24 mouse cellular contexts compared by ENCODE assay signal in the genomic region with DNA sequence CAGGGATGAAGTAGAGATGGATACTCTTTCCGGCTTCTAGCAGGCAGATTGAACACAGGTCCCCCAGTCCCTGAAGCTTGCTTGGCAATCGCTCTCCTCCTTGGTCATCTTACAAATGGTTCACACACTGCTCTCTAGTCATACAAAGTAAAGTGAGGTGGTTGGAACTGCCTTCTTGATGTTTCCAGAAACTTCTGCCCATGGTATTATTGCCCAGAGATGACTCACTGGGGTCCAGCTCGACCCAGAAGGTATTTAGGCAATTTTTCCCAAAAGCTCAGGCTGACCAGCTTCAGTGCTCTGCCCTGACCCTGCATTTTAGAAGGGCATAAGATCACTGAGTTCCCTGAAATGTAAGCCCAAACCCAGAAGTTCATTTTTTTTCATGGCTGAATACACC.
A peak's percentile ranks its signal among the peaks of the same experiment; 100 is the strongest.
DNase-seq lines count a peak whose midpoint lies in the region; ATAC-seq and TF ChIP-seq lines count a peak whose summit lies in the region.
"Had no signal": no experiment of that assay in that cellular context is flagged by ENCODE, and none has a peak within 500 bp of the region (broad histone marks: within the 10 kb centered on the region; RNA-seq: fewer than 3 reads in every experiment).

No protein-coding gene starts in this region.

- no peaks in the 10 kb centered on the region for H3K36me3 ChIP-seq in liver, embryonic 11.5 days (ENCODE audit: control insufficient read depth, insufficient read depth, low read length)
- no peaks in the 10 kb centered on the region for H3K36me3 ChIP-seq in intestine, embryonic 16.5 days (ENCODE audit: control insufficient read depth, insufficient read depth, low read length)
- H3K36me3 ChIP-seq in liver, embryonic 13.5 days: no peaks in the 10 kb centered on the region
- H3K36me3 ChIP-seq in liver, postnatal 0 days (replicated peaks; ENCODE audit: insufficient read depth, low read length): no peaks in the 10 kb centered on the region
- H3K36me3 ChIP-seq: heart, embryonic 12.5 days; heart, embryonic 15.5 days had no signal

- WGBS in liver, embryonic 11.5 days: 91% methylated on average over 3 of the region's 3 CpGs
- 85% methylated on average over 3 of the region's 3 CpGs for WGBS in intestine, embryonic 16.5 days
- WGBS in liver, embryonic 13.5 days (ENCODE audit: insufficient replicate concordance): 68% methylated on average over 3 of the region's 3 CpGs
- WGBS in liver, postnatal 0 days (ENCODE audit: insufficient replicate concordance): 84% methylated on average over 3 of the region's 3 CpGs

- no peak overlapping the region for H3K9ac ChIP-seq in liver, embryonic 11.5 days (ENCODE audit: low read depth, low read length)
- no peak overlapping the region for H3K9ac ChIP-seq in intestine, embryonic 16.5 days (ENCODE audit: low read depth, low read length)
- H3K9ac ChIP-seq in liver, embryonic 13.5 days: no peak overlapping the region
- no peak overlapping the region for H3K9ac ChIP-seq in liver, postnatal 0 days (replicated peaks)
- H3K9ac ChIP-seq: forebrain, postnatal 0 days; heart, embryonic 12.5 days; heart, embryonic 15.5 days; hindbrain, embryonic 14.5 days had no signal

- no peak for TF ChIP-seq EP300 in liver, postnatal 0 days (IDR thresholded peaks at IDR 0.05; ENCODE audit: low read depth)

- no peak for ATAC-seq in liver, embryonic 11.5 days (replicated peaks; ENCODE audit: low FRiP score)
- ATAC-seq in intestine, embryonic 16.5 days: no peak
- no peak for ATAC-seq in liver, embryonic 13.5 days (ENCODE audit: low read depth)
- ATAC-seq in liver, postnatal 0 days: no peak
- ATAC-seq: CD4-positive, CD25-positive, alpha-beta regulatory T cell, adult 4 months; forebrain, embryonic 14.5 days; forebrain, postnatal 0 days; hindbrain, postnatal 0 days had no signal

- no peak overlapping the region for H3K4me2 ChIP-seq in liver, embryonic 11.5 days
- H3K4me2 ChIP-seq in intestine, embryonic 16.5 days (ENCODE audit: low read depth, low read length): no peak overlapping the region
- no peak overlapping the region for H3K4me2 ChIP-seq in liver, embryonic 13.5 days
- H3K4me2 ChIP-seq in liver, postnatal 0 days (ENCODE audit: low read depth, low read length): no peak overlapping the region
- H3K4me2 ChIP-seq: heart, embryonic 12.5 days; heart, embryonic 15.5 days; hindbrain, embryonic 14.5 days had no signal

- H3K9me3 ChIP-seq in liver, embryonic 11.5 days (ENCODE audit: control insufficient read depth, low read length): peaks cover 3% of the 10 kb centered on the region; the same call in 1 of the 2 replicates
- H3K9me3 ChIP-seq in intestine, embryonic 16.5 days (ENCODE audit: control insufficient read depth, low read length): no peaks in the 10 kb centered on the region
- H3K9me3 ChIP-seq in liver, embryonic 13.5 days (replicated peaks): no peaks in the 10 kb centered on the region
- no peaks in the 10 kb centered on the region for H3K9me3 ChIP-seq in liver, postnatal 0 days (ENCODE audit: low read length)
- H3K9me3 ChIP-seq: heart, embryonic 15.5 days had no signal

- no peaks in the 10 kb centered on the region; the same call in 1 of the 2 replicates for H3K4me1 ChIP-seq in liver, embryonic 11.5 days (replicated peaks; ENCODE audit: control insufficient read depth, insufficient read depth, low read length)
- peaks cover 7% of the 10 kb centered on the region; the same call in 1 of the 2 replicates for H3K4me1 ChIP-seq in intestine, embryonic 16.5 days (ENCODE audit: control insufficient read depth, insufficient read depth, low read length)
- H3K4me1 ChIP-seq in liver, embryonic 13.5 days (replicated peaks): peaks cover 10% of the 10 kb centered on the region
- H3K4me1 ChIP-seq in liver, postnatal 0 days (ENCODE audit: insufficient read depth): peaks cover 9% of the 10 kb centered on the region; the same call in 1 of the 2 replicates

- no peak overlapping the region for H3K4me3 ChIP-seq in liver, embryonic 11.5 days (ENCODE audit: low read depth, low read length)
- H3K4me3 ChIP-seq in intestine, embryonic 16.5 days (ENCODE audit: low read length): no peak overlapping the region
- no peak overlapping the region for H3K4me3 ChIP-seq in liver, embryonic 13.5 days (replicated peaks)
- H3K4me3 ChIP-seq in liver, postnatal 0 days (ENCODE audit: low read depth, low read length): no peak overlapping the region
- H3K4me3 ChIP-seq: gastrocnemius, adult 2 months; heart, embryonic 12.5 days; heart, embryonic 15.5 days had no signal

- no peaks in the 10 kb centered on the region for H3K27me3 ChIP-seq in liver, embryonic 11.5 days (replicated peaks; ENCODE audit: control insufficient read depth, insufficient read depth, low read length)
- H3K27me3 ChIP-seq in intestine, embryonic 16.5 days (replicated peaks; ENCODE audit: control insufficient read depth, insufficient read depth, low read length): no peaks in the 10 kb centered on the region
- H3K27me3 ChIP-seq in liver, embryonic 13.5 days: no peaks in the 10 kb centered on the region
- H3K27me3 ChIP-seq in liver, postnatal 0 days (ENCODE audit: insufficient read depth, low read length): no peaks in the 10 kb centered on the region
- H3K27me3 ChIP-seq: heart, embryonic 12.5 days; heart, embryonic 15.5 days had no signal

- H3K27ac ChIP-seq in liver, embryonic 11.5 days (ENCODE audit: low read depth, low read length): peak overlapping the region; percentile 59; the same call in 1 of the 2 replicates
- H3K27ac ChIP-seq in intestine, embryonic 16.5 days (ENCODE audit: low read length): peak overlapping the region; percentile 80
- peak overlapping the region; percentile 58 for H3K27ac ChIP-seq in liver, embryonic 13.5 days
- H3K27ac ChIP-seq in liver, postnatal 0 days (ENCODE audit: low read depth): peak overlapping the region; percentile 74
- H3K27ac ChIP-seq: gastrocnemius, adult 2 months; heart, embryonic 15.5 days; hindbrain, embryonic 14.5 days; hindbrain, postnatal 0 days had no signal

- no peak for TF ChIP-seq CTCF in liver, postnatal 0 days (IDR thresholded peaks at IDR 0.05; ENCODE audit: low read depth)

- no peak for DNase-seq in liver, embryonic 11.5 days (ENCODE audit: low spot score)
- DNase-seq in liver (no peak), adipocyte (ENCODE audit: low spot score) (no peak)
- DNase-seq in liver, embryonic 13.5 days: no peak
- no peak for DNase-seq in liver, postnatal 0 days
- no peak for DNase-seq in gastrocnemius, postnatal 25 days
- no peak for DNase-seq in ovary, postnatal 10 days (ENCODE audit: low spot score)
- DNase-seq: adrenal gland, adult 8-10 months; adrenal gland, postnatal 25 days; cerebellum, adult 18-20 months; cerebellum, adult 9-10 months; cerebellum, postnatal 14 days; forebrain, postnatal 0 days; gastrocnemius, adult 2 months; gastrocnemius, postnatal 14 days; heart, postnatal 14 days; heart, postnatal 4 days had no signal
